Mouse (Mus musculus) kidney, postnatal 0 days (tissue): ENCODE measurements around the gene Siglece. TPM values are rescaled to one million over a fixed set of nuclear protein-coding genes. Genes with fewer than 3 reads are reported as not detected.
A peak's percentile ranks its signal among the peaks of the same experiment; 100 is the strongest.
"Not testable (repeated sequence)": the region's sequence is repeated elsewhere in the genome, so short reads cannot be mapped to it uniquely, and the experiment has no call there.

Experiments used
- ATAC-seq: fragments of 200-750 bp; cut with Nextera tagmentation; replicated peaks from 2 replicates; pipeline ENCODE4 v1.8.0; 2017; ENCODE audit warnings: low read depth, moderate number of reproducible peaks, moderate TSS enrichment, moderate library complexity; ENCODE audit not compliant: low FRiP score
- DNase-seq: peaks from one replicate; pipeline ENCODE4 v3.0.0-alpha.2; 2016; ENCODE audit warnings: low spot score
- H3K27ac ChIP-seq: fragments of 300-500 bp; sonication (generic); 2 replicates; pipeline ENCODE4 v1.5.1; 2014; ENCODE audit warnings: mild to moderate bottlenecking
- H3K27me3 ChIP-seq: fragments of 300-500 bp; sonication (generic); 2 replicates; pipeline ENCODE4 v1.6.1; 2014; ENCODE audit warnings: low read length, mixed read lengths; ENCODE audit not compliant: insufficient read depth
- H3K36me3 ChIP-seq: fragments of 300-500 bp; sonication (generic); 2 replicates; pipeline ENCODE4 v1.6.1; 2014; ENCODE audit warnings: low read length, mixed read lengths; ENCODE audit not compliant: insufficient read depth
- H3K4me1 ChIP-seq: fragments of 300-500 bp; sonication (generic); replicated peaks from 2 replicates; pipeline ENCODE4 v1.6.1; 2014; ENCODE audit warnings: antibody characterized with exemption, low read length, mixed read lengths; ENCODE audit not compliant: insufficient read depth
- H3K4me2 ChIP-seq: fragments of 300-500 bp; sonication (generic); 2 replicates; pipeline ENCODE4 v1.6.1; 2014; ENCODE audit warnings: mild to moderate bottlenecking, low read length, moderate library complexity, mixed read lengths
- H3K4me3 ChIP-seq: fragments of 300-500 bp; sonication (generic); replicated peaks from 2 replicates; pipeline ENCODE4 v1.5.1; 2014; ENCODE audit warnings: low read depth, low read length
- H3K9ac ChIP-seq: fragments of 300-500 bp; sonication (generic); 2 replicates; pipeline ENCODE4 v1.6.1; 2014; ENCODE audit warnings: low read depth, low read length
- H3K9me3 ChIP-seq: fragments of 300-500 bp; sonication (generic); replicated peaks from 2 replicates; pipeline ENCODE4 v1.6.1; 2016; ENCODE audit warnings: low read length, inconsistent platforms, mixed read lengths
- CTCF ChIP-seq: IDR thresholded peaks from 2 replicates; pipeline ENCODE4 v1.5.1; 2016; ENCODE audit warnings: antibody characterized with exemption, low read depth, mild to moderate bottlenecking, moderate library complexity
- WGBS: fragments of 180-500 bp; shearing (Covaris S2); extraction: QIAGEN DNeasy Blood & Tissue Kit; methylation state at CpG from one replicate; pipeline ENCODE4 v1.1.7; 2014; 5-methylcytosine and 5-hydroxymethylcytosine counted together
- polyA plus RNA-seq: library from polyadenylated mRNA; unstranded; fragments of >200 nt; fragmentation: Nextera tagmentation; extraction: Ambion mirVana; gene quantifications from 2 replicates; pipeline ENCODE4 v1.2.1, GENCODE M21; 2015

Gene Siglece
- polyA plus RNA-seq, 1 experiment from 2014 or later: 0.68 TPM

- no peak for TF ChIP-seq CTCF
- Histone ChIP-seq H3K9ac (peak overlapping the region; percentile 60), H3K4me3 (peak overlapping the region; percentile 59), H3K36me3 (peaks cover 25% of the 10 kb centered on the region), H3K27ac (peak overlapping the region; percentile 50; the same call in 1 of the 2 replicates), H3K4me2 (peak overlapping the region; percentile 59), H3K27me3 (no peaks in the 10 kb centered on the region), H3K4me1 (0 out of 2 replicates have a peak, but pooled peaks cover 6% of the 10 kb centered on the region), H3K9me3 (no peaks in the 10 kb centered on the region)
- no peak for ATAC-seq
- WGBS: 5% methylated on average over 10 of the region's 10 CpGs
- peak; percentile 57 for DNase-seq
These were observed 12.8 kb upstream of the Siglece start for GRCm38 (mm10) chr7:43672581-43673260.

- no peak for TF ChIP-seq CTCF
- Histone ChIP-seq H3K4me2 (peak within 1 kb of the TSS; percentile 59), H3K4me3 (peak within 1 kb of the TSS; percentile 59), H3K27me3 (no peaks in the 10 kb centered on the region), H3K9ac (peak within 1 kb of the TSS; percentile 60), H3K9me3 (no peaks in the 10 kb centered on the region), H3K4me1 (0 out of 2 replicates have a peak, but pooled peaks cover 6% of the 10 kb centered on the region), H3K27ac (peak within 1 kb of the TSS; percentile 60; the same call in 1 of the 2 replicates), H3K36me3 (peaks cover 17% of the 10 kb centered on the region)
- ATAC-seq (peak; percentile 94), DNase-seq (peak; percentile 99)
- under 1% methylated on average over 26 of the region's 26 CpGs for WGBS
These were observed 12.0 kb upstream of the Siglece start, which contains the start of gene Ctu1 for GRCm38 (mm10) chr7:43671809-43672580. Ctu1 (plus strand) TSS chr7:43672016.

DNA sequence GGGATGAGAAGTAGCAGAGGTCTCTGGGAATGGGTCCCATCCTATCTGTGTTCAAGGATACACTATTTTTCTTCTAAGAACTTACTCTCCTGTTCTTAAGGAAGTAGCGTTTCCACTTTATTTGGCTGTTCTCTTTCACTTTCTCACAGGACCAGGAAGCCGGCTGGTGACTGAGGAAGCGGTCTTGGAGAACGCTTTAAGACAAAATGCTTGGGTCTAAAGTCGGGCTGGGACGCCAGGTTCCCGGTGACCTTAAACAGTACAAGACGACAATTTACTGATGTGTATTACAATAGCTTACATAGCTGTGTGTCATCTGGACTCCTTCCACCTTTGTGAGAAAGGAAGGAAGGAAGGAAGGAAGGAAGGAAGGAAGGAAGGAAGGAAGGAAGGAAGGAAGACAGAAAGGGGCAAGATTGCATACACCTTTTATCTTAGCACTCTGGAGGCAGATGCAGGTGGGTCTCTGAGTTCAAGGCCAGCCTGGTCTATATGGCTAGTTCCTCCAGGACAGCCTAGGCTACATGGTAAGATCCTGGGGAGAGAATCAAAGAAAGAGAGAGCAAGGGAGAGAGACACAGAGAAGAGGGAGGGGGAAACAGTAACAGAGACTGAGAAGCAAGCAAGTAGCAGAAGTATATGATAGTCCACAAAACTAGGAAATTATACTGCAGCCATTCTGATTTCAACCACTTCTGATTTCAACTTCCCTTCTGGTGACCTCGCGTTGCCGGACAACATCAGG is 11.3 kb upstream of the Siglece start:
- TF ChIP-seq CTCF: no peak
- Histone ChIP-seq H3K4me1 (0 out of 2 replicates have a peak, but pooled peaks cover 6% of the 10 kb centered on the region), H3K4me3 (peak overlapping the region; percentile 59), H3K4me2 (peak overlapping the region; percentile 44), H3K27me3 (no peaks in the 10 kb centered on the region), H3K9me3 (no peaks in the 10 kb centered on the region), H3K9ac (no peak overlapping the region), H3K36me3 (peaks cover 10% of the 10 kb centered on the region), H3K27ac (no peak overlapping the region)
- no peak for DNase-seq
- 61% methylated on average over 11 of the region's 11 CpGs for WGBS
- no peak for ATAC-seq

- DNase-seq (peak; percentile 44), ATAC-seq (no peak)
- Histone ChIP-seq H3K36me3 (no peaks in the 10 kb centered on the region), H3K4me3 (no peak overlapping the region), H3K4me2 (no peak overlapping the region), H3K4me1 (0 out of 2 replicates have a peak, but pooled peaks cover 6% of the 10 kb centered on the region), H3K9ac (no peak overlapping the region), H3K27me3 (no peaks in the 10 kb centered on the region), H3K9me3 (no peaks in the 10 kb centered on the region), H3K27ac (no peak overlapping the region)
- peak; percentile 57 for TF ChIP-seq CTCF
- 16% methylated on average over 3 of the region's 3 CpGs for whole genome bisulfite sequencing
These were observed 8.6 kb upstream of the Siglece start for GRCm38 (mm10) chr7:43668582-43668981.

DNA sequence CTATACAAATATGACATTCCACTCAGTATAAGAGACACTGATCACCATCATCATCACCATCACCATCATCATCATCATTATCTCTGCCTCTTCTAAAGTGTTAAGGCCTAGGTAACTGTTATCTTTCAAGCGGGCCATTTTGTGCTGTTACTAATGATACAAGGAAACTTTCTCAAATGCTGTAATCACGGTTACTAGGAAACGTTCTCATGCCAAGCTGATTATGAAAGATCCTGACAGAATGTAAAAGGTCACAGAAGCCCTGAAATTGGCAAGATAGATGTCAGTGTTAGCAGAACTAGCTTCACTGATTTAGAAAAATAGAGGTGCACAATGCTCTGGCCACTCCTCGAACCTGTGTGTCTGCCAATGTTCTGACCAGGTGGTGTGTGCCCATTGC is 7.3 kb upstream of the Siglece start:
- not testable (repeated sequence) for H3K4me3 ChIP-seq, H3K4me1 ChIP-seq, H3K9ac ChIP-seq, H3K36me3 ChIP-seq, H3K27me3 ChIP-seq, ATAC-seq, H3K4me2 ChIP-seq, DNase-seq, H3K9me3 ChIP-seq, H3K27ac ChIP-seq
- 91% methylated on average over 4 of the region's 4 CpGs for WGBS

DNA sequence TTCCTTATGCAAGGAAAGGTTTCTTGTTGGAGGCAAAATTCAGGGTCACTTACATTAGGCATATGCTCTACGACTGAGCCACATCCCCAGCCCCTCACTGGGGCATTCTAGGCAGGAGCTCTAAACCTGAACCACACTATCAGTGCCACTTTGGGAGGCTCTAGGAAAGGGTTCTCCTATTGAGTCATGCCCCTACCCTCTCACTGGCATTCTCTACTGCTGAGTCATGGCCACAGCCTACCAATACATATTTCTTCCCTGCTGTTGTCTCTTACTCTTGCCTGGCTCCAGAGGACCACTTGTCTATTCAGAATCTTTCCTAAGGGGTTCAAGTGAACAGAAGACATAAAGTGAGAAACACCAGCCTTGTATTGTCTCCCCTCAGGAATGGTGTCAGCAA is 2.8 kb upstream of the Siglece start:
- H3K9me3 ChIP-seq: no peaks in the 10 kb centered on the region
- H3K4me1 ChIP-seq: no peaks in the 10 kb centered on the region
- 85% methylated on average over 1 of the region's 1 CpGs for WGBS
- no peaks in the 10 kb centered on the region for H3K27me3 ChIP-seq
- no peak overlapping the region for H3K4me3 ChIP-seq
- H3K27ac ChIP-seq: no peak overlapping the region
- ATAC-seq: no peak
- H3K9ac ChIP-seq: no peak overlapping the region
- no peaks in the 10 kb centered on the region for H3K36me3 ChIP-seq
- H3K4me2 ChIP-seq: no peak overlapping the region
- no peak for TF ChIP-seq CTCF
- no peak for DNase-seq
